Mouse (Mus musculus): Measurements from ENCODE around the gene Ceacam19. TPM values are rescaled to one million over a fixed set of nuclear protein-coding genes. Genes with fewer than 3 reads are reported as not detected.
A peak's percentile ranks its signal among the peaks of the same experiment; 100 is the strongest.

Ceacam19 gene
- polyA plus RNA-seq, 1 experiment: not detected

DNA sequence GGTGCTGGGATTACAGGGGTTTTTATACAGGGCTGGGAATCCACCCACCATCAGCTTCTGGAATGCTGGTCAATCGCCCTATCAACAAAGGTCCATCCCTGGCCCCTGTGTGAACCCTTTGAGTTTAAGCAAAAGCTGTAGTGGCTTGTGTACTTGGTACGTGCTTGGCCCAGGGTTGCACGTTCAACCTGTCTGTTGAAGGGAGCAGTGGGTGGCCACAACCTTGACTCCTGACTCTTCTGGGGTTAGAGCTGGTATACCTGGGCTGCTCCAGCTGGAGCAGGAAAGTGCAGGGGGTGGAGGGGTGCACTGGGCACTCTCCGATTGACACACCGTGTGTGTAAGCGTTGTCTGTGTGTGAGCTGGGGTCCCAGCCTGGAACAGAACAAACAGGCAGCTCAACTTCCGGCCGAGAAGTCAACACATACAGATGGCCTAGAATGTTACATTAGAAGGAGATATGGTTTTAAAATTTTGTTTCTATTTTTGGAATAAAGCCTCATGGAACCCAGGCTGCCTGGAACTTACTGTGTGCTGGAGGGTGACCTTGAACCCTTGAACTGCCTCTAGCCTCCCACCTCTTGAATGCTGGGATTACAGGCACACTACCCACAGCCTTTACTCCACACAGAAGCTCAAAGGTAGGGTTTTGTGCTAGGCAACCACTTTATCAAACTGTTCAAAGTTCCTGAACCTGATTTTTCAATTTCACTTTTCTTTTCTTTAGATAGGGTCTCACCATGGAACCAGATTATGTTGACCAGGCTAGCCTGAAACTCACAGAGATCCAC is 22.3 kb downstream of the Ceacam19 start:
- 78% methylated on average over 8 of the region's 8 CpGs for WGBS
- H3K36me3 ChIP-seq (ENCODE audit: control insufficient read depth, insufficient read depth, low read length): no peaks in the 10 kb centered on the region
- H3K27ac ChIP-seq (ENCODE audit: insufficient read depth, low read depth, low read length): peak overlapping the region; percentile 97
- peaks cover 35% of the 10 kb centered on the region for H3K4me1 ChIP-seq (ENCODE audit: control insufficient read depth, insufficient read depth, insufficient read length, low read length)
- no peaks in the 10 kb centered on the region for H3K27me3 ChIP-seq (ENCODE audit: control insufficient read depth, insufficient read depth, low read length)
- H3K4me3 ChIP-seq (ENCODE audit: low read depth, low read length): no peak overlapping the region
- TF ChIP-seq POLR2A (IDR thresholded peaks at IDR 0.05; ENCODE audit: low read depth, low read length): no peak
- no peak for TF ChIP-seq CTCF (IDR thresholded peaks at IDR 0.05; ENCODE audit: extremely low read depth, insufficient read length, insufficient replicate concordance, low read depth, low read length)

DNA sequence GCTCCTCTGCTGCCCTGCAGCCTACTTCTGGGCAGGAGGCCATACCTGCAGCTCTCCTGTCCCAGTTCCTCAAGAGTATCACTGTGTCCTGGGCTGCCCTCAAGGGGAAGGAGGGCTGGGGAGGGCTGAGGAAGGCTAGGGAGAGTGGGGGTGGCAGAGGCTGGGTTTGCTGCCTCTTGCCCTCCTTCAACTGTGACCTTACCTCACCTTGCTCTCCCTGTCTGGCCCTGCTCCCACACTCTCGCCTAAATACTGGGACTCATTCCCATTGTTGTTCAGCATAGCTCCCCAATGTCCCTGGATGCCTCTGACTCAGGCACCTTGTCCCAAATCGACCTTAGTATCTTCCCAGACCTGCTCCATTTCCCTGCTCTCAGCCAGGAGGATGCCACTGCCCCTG is 23.5 kb downstream of the Ceacam19 start:
- WGBS: 21% methylated on average over 2 of the region's 2 CpGs
- H3K4me3 ChIP-seq (ENCODE audit: low read depth, low read length): no peak overlapping the region
- no peak for TF ChIP-seq POLR2A (IDR thresholded peaks at IDR 0.05; ENCODE audit: low read depth, low read length)
- no peak for TF ChIP-seq CTCF (IDR thresholded peaks at IDR 0.05; ENCODE audit: extremely low read depth, insufficient read length, insufficient replicate concordance, low read depth, low read length)
- H3K27ac ChIP-seq (ENCODE audit: insufficient read depth, low read depth, low read length): 0 out of 2 replicates have a peak overlapping the region, but pooled peaks have one; percentile 30
- peaks cover 35% of the 10 kb centered on the region for H3K4me1 ChIP-seq (ENCODE audit: control insufficient read depth, insufficient read depth, insufficient read length, low read length)
- no peaks in the 10 kb centered on the region for H3K27me3 ChIP-seq (ENCODE audit: control insufficient read depth, insufficient read depth, low read length)
- no peaks in the 10 kb centered on the region for H3K36me3 ChIP-seq (ENCODE audit: control insufficient read depth, insufficient read depth, low read length)

DNA sequence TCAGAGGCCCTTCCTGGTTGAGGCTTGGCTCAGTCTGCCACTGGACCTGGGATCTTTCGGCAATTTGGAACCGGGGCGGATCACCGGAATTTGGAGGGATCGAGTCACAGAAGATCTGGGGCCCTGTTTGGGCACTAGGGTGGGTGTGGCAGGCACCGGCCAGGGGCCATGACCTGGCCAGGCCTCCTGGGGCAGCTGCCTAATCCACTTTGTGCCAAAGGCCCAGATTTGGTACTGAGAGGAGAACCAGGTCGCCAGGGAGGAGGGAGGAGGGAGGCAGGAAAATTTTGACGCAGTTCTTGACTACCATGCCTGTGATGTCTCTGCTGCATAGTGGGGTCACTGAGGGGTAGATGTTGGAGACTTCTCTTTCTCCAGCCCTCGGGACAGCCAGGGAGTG is 26.6 kb downstream of the Ceacam19 start, which contains the start of gene Ceacam16:
TSS of gene Ceacam16 (minus strand) at position 101 of the 400 bp plus-strand sequence.
- TF ChIP-seq POLR2A (IDR thresholded peaks at IDR 0.05; ENCODE audit: low read depth, low read length) (no peak), CTCF (IDR thresholded peaks at IDR 0.05; ENCODE audit: extremely low read depth, insufficient read length, insufficient replicate concordance, low read depth, low read length) (no peak)
- Histone ChIP-seq H3K27me3 (ENCODE audit: control insufficient read depth, insufficient read depth, low read length) (no peaks in the 10 kb centered on the region), H3K4me1 (ENCODE audit: control insufficient read depth, insufficient read depth, insufficient read length, low read length) (peaks cover 20% of the 10 kb centered on the region; the same call in 1 of the 2 replicates), H3K27ac (ENCODE audit: insufficient read depth, low read depth, low read length) (no peak within 1 kb of the TSS), H3K36me3 (ENCODE audit: control insufficient read depth, insufficient read depth, low read length) (no peaks in the 10 kb centered on the region), H3K4me3 (ENCODE audit: low read depth, low read length) (no peak within 1 kb of the TSS)
- WGBS: 86% methylated on average over 9 of the region's 9 CpGs

DNA sequence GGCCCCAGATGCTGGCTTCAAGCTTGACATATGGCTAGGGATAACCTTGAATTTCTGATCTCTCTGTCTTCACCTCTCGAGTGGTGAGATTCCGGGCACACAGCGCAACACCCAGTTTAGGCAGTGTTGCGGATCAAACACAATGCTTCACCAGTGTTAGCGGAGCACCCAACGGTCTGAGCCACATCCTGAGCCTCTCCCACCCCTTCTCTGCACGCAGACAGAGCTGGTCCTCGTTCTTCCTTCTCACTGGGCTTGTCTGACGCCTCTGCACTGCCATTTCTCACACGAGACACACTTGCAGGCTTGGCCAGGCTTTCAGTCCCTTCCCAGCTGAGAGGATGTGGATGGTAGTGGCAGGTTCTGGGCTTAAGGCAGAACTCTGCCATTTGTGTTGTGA is 28.0 kb downstream of the Ceacam19 start:
- Histone ChIP-seq H3K4me3 (ENCODE audit: low read depth, low read length) (no peak overlapping the region), H3K4me1 (ENCODE audit: control insufficient read depth, insufficient read depth, insufficient read length, low read length) (peaks cover 8% of the 10 kb centered on the region; the same call in 1 of the 2 replicates), H3K27me3 (ENCODE audit: control insufficient read depth, insufficient read depth, low read length) (no peaks in the 10 kb centered on the region), H3K36me3 (ENCODE audit: control insufficient read depth, insufficient read depth, low read length) (no peaks in the 10 kb centered on the region), H3K27ac (ENCODE audit: insufficient read depth, low read depth, low read length) (no peak overlapping the region)
- WGBS: 78% methylated on average over 10 of the region's 10 CpGs
- no peak for TF ChIP-seq CTCF (IDR thresholded peaks at IDR 0.05; ENCODE audit: extremely low read depth, insufficient read length, insufficient replicate concordance, low read depth, low read length)
- no peak for TF ChIP-seq POLR2A (IDR thresholded peaks at IDR 0.05; ENCODE audit: low read depth, low read length)

DNA sequence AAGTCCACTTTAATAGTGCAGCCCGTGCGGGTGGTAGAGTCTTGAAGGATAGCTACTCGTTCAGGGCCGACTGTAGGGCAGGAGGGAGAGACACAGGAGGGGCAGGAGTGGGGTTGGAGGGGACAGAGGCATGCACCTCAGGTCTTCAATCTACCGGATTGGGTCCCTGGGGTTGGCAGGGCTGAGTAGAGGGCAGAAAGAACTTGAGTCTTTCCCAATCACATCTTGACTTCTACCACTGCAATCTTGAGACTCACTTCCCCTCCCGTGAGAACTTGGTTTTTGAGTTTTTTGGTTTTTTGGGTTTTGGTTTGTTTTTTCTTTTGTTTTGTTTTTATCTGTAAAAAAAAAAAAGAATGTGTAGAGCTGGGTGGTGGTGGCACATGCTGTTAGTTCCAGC is 31.5 kb downstream of the Ceacam19 start:
- TF ChIP-seq CTCF (IDR thresholded peaks at IDR 0.05; ENCODE audit: extremely low read depth, insufficient read length, insufficient replicate concordance, low read depth, low read length): no peak
- TF ChIP-seq POLR2A (IDR thresholded peaks at IDR 0.05; ENCODE audit: low read depth, low read length): no peak
- Histone ChIP-seq H3K4me3 (ENCODE audit: low read depth, low read length) (no peak overlapping the region), H3K27ac (ENCODE audit: insufficient read depth, low read depth, low read length) (no peak overlapping the region), H3K36me3 (ENCODE audit: control insufficient read depth, insufficient read depth, low read length) (no peaks in the 10 kb centered on the region), H3K27me3 (ENCODE audit: control insufficient read depth, insufficient read depth, low read length) (no peaks in the 10 kb centered on the region), H3K4me1 (ENCODE audit: control insufficient read depth, insufficient read depth, insufficient read length, low read length) (peaks cover 4% of the 10 kb centered on the region)
- 85% methylated on average over 6 of the region's 6 CpGs for WGBS

DNA sequence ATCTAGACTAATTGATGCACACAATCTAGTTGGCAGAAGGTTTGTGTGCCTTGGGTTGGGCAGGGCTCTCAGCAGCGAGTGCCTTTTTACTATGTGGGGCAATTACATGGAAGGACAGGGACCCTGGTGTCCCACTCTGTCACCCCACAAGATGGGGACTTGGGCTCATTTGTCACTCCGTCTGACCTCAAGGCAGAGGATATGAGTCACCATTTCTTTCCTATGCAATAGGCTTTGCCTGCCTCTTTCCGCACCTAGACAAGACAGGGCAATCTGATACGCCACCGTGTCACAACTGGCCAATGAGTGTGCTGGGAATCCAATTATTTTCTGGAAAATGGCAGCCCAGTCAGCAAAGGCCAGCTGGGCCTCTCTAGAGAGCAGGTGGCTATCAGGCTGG is 32.1 kb downstream of the Ceacam19 start:
- H3K36me3 ChIP-seq (ENCODE audit: control insufficient read depth, insufficient read depth, low read length): no peaks in the 10 kb centered on the region
- WGBS: 69% methylated on average over 5 of the region's 5 CpGs
- TF ChIP-seq POLR2A (IDR thresholded peaks at IDR 0.05; ENCODE audit: low read depth, low read length): no peak
- TF ChIP-seq CTCF (IDR thresholded peaks at IDR 0.05; ENCODE audit: extremely low read depth, insufficient read length, insufficient replicate concordance, low read depth, low read length): no peak
- peaks cover 4% of the 10 kb centered on the region for H3K4me1 ChIP-seq (ENCODE audit: control insufficient read depth, insufficient read depth, insufficient read length, low read length)
- no peak overlapping the region for H3K27ac ChIP-seq (ENCODE audit: insufficient read depth, low read depth, low read length)
- H3K4me3 ChIP-seq (ENCODE audit: low read depth, low read length): no peak overlapping the region
- no peaks in the 10 kb centered on the region for H3K27me3 ChIP-seq (ENCODE audit: control insufficient read depth, insufficient read depth, low read length)

DNA sequence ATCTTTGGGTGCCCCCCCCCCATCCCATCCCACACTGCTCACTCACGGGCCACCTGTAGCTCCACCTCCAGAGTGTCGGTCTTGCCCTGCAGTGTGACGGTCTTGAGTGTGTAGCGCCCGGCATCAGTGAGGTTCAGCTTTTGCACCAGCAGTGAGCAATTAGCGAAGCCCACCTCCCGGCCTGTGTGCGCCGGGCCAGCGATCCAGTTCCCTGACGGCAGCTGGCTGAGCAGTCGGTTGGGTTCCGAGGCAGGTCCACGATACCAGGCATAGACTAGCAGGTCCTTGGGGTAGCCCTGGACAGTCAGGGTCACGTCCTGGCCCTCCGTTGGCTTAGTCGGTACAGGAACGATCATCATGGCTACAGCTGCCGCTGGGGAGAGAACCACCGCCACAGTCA is 34.2 kb downstream of the Ceacam19 start:
- WGBS: 86% methylated on average over 20 of the region's 20 CpGs

More for the DNA sequence above, 34.2 kb downstream of the Ceacam19 start:
- Histone ChIP-seq H3K36me3 (ENCODE audit: control insufficient read depth, insufficient read depth, low read length) (no peaks in the 10 kb centered on the region), H3K27ac (ENCODE audit: insufficient read depth, low read depth, low read length) (no peak overlapping the region), H3K4me3 (ENCODE audit: low read depth, low read length) (no peak overlapping the region), H3K4me1 (ENCODE audit: control insufficient read depth, insufficient read depth, insufficient read length, low read length) (peaks cover 4% of the 10 kb centered on the region), H3K27me3 (ENCODE audit: control insufficient read depth, insufficient read depth, low read length) (no peaks in the 10 kb centered on the region)
- no peak for TF ChIP-seq CTCF (IDR thresholded peaks at IDR 0.05; ENCODE audit: extremely low read depth, insufficient read length, insufficient replicate concordance, low read depth, low read length)
- no peak for TF ChIP-seq POLR2A (IDR thresholded peaks at IDR 0.05; ENCODE audit: low read depth, low read length)
